Mouse (Mus musculus): ENCODE data around the gene Pecam1. TPM values are rescaled to one million over a fixed set of nuclear protein-coding genes. Genes with fewer than 3 reads are reported as not detected.

Gene Pecam1
- polyA plus RNA-seq, 1 experiment from 2014 or later = 17.4 TPM

DNA sequence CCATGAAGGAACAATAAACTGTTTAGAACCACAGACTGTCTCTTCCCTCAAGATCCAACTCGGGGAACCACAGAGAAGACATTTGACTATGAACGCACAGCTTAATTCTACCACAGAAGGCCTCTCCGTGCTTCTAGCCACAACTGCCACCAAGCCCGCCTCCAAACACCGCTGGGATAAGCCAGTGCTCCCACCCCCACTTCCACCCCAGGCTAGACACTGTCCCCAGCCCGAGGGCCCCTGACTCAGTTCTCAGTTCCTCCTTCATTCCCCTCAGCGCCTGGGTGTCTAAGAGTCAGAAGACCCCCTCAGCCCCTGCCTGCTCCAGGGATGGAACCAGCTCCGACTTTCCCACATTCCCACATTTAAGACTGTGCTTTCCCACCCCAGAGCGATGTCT, 48.8 kb downstream of the Pecam1 start:
- ATAC-seq (ENCODE audit: low FRiP score) = no peak
- 74% methylated on average over 9 of the region's 9 CpGs for WGBS
- no peaks in the 10 kb centered on the region for H3K4me1 ChIP-seq (replicated peaks)

DNA sequence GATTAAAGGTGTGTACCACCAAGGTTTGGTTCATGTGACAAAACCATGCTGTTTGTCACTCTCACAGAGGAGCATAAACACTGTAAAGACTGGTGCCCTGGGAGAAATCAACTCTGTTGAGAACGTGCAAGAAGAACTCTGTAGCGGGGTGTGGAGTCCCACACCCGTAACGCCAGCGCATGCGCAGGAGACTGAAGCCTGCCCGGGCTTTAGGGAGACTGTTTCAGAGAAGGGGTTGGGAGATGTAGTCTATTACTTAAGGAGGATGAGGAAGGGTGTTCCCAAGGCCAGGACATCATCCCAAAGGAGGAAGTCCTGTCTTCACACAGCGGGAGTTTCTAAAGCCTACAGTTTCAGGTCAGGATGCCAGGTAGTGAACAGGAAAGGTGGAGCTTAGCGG, 51.3 kb downstream of the Pecam1 start:
- WGBS = 96% methylated on average over 9 of the region's 9 CpGs
- Histone ChIP-seq H3K4me3 (no peak overlapping the region), H3K9ac (no peak overlapping the region), H3K4me2 (no peak overlapping the region), H3K4me1 (replicated peaks) (no peaks in the 10 kb centered on the region), H3K27me3 (no peaks in the 10 kb centered on the region), H3K27ac (no peak overlapping the region), H3K9me3 (no peaks in the 10 kb centered on the region), H3K36me3 (no peaks in the 10 kb centered on the region)
- no peak for ATAC-seq (ENCODE audit: low FRiP score)

More for the DNA sequence above, 48.8 kb downstream of the Pecam1 start:
- no peak overlapping the region for H3K9ac ChIP-seq
- no peaks in the 10 kb centered on the region for H3K27me3 ChIP-seq
- no peak overlapping the region for H3K4me3 ChIP-seq
- no peak overlapping the region for H3K27ac ChIP-seq
- H3K36me3 ChIP-seq = no peaks in the 10 kb centered on the region
- no peaks in the 10 kb centered on the region for H3K9me3 ChIP-seq
- H3K4me2 ChIP-seq = no peak overlapping the region

DNA sequence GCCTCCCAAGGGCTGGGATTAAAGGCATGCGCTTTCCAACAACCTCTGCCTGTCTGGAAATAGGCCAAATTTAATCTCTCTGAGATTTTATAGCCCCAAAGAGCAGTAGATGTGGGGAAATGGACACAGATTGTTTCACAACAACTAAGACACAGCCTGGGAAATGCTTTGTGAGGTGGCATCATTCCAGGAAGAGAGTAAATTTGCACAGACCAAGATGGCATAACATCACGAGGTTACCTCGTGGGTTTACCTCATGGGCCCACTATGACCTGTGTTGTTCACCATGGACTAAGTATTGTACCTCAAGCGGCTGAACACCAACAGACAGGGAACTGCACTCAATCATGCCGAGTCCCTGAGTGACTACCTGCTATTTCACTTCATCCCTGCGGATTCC, 52.1 kb downstream of the Pecam1 start:
- Histone ChIP-seq H3K4me3 (no peak overlapping the region), H3K27ac (no peak overlapping the region), H3K9ac (no peak overlapping the region), H3K4me2 (no peak overlapping the region), H3K27me3 (no peaks in the 10 kb centered on the region), H3K9me3 (no peaks in the 10 kb centered on the region), H3K36me3 (no peaks in the 10 kb centered on the region), H3K4me1 (replicated peaks) (no peaks in the 10 kb centered on the region)
- 94% methylated on average over 6 of the region's 6 CpGs for WGBS
- no peak for ATAC-seq (ENCODE audit: low FRiP score)

DNA sequence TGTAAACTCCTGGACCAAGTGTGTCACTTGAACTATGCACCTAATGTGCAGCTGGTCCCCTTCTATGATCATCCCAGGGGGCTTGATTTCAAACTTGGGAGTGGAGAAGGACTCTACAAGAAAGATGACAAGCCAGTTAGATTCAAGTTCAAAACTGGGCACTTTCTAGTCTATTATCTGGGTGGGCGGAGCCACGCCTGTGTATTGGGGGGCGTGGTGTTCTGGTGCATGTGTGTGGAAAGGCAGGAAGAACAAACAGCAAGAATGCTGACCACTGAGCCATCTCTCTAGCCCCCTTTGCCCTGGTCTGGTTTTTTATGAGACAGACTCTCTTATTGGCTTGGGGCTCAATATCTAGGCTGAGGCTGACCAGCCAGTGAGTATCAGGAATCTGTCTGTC, 54.5 kb downstream of the Pecam1 start:
- Histone ChIP-seq H3K4me1 (replicated peaks) (no peaks in the 10 kb centered on the region), H3K4me2 (no peak overlapping the region), H3K9ac (no peak overlapping the region), H3K4me3 (no peak overlapping the region), H3K27ac (no peak overlapping the region), H3K9me3 (no peaks in the 10 kb centered on the region), H3K36me3 (no peaks in the 10 kb centered on the region), H3K27me3 (no peaks in the 10 kb centered on the region)
- 95% methylated on average over 3 of the region's 3 CpGs for WGBS
- no peak for ATAC-seq (ENCODE audit: low FRiP score)

DNA sequence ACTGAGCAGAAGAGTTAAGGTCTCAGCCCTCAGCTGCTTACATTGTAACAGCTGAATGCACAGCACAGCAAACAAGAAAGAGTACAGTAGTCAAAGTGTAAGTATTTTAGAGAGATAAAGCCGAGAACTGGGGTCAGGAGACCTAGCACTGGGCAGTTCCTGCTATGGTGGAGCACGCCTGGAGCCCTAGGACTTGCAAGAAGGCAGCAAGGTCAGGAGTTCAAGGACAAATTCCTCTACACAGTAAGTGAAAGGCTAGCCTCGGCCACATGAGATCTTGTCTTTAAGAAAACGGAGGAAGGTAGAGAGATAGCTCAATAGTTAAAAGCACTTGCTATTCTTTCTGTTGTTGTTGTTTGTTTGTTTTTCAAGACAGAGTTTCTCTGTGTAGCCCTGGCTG, 57.5 kb downstream of the Pecam1 start:
- H3K4me2 ChIP-seq = no peak overlapping the region
- H3K27ac ChIP-seq = no peak overlapping the region
- ATAC-seq (ENCODE audit: low FRiP score) = no peak
- H3K9ac ChIP-seq = no peak overlapping the region
- no peaks in the 10 kb centered on the region for H3K4me1 ChIP-seq (replicated peaks)
- H3K9me3 ChIP-seq = no peaks in the 10 kb centered on the region
- no peaks in the 10 kb centered on the region for H3K36me3 ChIP-seq
- no peak overlapping the region for H3K4me3 ChIP-seq
- 88% methylated on average over 4 of the region's 4 CpGs for WGBS
- H3K27me3 ChIP-seq = no peaks in the 10 kb centered on the region

DNA sequence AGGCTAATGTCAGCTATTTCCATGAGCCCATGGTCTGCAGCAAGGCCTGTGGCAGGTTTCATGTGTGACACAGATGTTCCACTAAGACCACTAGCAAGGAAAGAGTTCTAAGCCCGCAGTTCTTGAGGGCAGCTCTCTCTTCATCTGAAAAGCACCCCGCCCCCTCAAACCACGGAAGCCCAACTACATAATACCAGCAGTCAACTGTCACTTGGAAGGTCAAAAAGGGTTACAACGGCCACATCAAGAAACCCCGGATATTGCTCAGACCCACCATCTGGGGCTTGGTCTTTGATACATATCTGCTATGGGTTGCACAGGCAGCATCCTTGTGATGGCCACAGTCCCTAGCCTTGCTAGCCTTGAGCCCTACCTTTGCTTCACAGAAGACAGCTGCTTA, 62.1 kb downstream of the Pecam1 start:
- ATAC-seq (ENCODE audit: low FRiP score) = no peak
- 78% methylated on average over 5 of the region's 5 CpGs for WGBS
- no peaks in the 10 kb centered on the region for H3K9me3 ChIP-seq
- no peaks in the 10 kb centered on the region for H3K27me3 ChIP-seq
- no peak overlapping the region for H3K27ac ChIP-seq
- H3K4me3 ChIP-seq = no peak overlapping the region
- H3K4me1 ChIP-seq (replicated peaks) = no peaks in the 10 kb centered on the region
- H3K36me3 ChIP-seq = no peaks in the 10 kb centered on the region
- no peak overlapping the region for H3K9ac ChIP-seq
- H3K4me2 ChIP-seq = no peak overlapping the region

DNA sequence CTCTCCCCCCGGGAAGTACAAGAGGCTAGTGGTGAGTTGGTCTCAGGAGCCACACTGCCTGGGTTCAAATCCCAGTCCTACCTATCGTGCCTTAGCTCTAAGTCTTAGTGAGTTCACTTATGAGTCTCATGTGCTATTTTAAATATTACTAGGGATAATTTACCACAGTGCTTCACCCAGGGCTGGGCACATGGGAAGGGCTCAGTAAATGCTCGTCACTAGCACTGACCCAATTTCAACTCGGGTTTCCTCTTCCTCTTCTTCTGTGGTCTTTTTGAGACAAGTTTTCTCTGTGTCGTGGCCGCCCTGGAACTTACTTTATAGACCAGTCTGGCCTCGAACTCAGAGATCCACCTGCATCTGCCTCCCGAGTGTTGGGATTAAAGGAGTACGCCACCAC, 63.1 kb downstream of the Pecam1 start:
- Histone ChIP-seq H3K27ac (no peak overlapping the region), H3K9me3 (no peaks in the 10 kb centered on the region), H3K9ac (no peak overlapping the region), H3K4me2 (no peak overlapping the region), H3K4me1 (replicated peaks) (no peaks in the 10 kb centered on the region), H3K4me3 (no peak overlapping the region), H3K27me3 (no peaks in the 10 kb centered on the region), H3K36me3 (no peaks in the 10 kb centered on the region)
- WGBS = 92% methylated on average over 9 of the region's 9 CpGs
- ATAC-seq (ENCODE audit: low FRiP score) = no peak

DNA sequence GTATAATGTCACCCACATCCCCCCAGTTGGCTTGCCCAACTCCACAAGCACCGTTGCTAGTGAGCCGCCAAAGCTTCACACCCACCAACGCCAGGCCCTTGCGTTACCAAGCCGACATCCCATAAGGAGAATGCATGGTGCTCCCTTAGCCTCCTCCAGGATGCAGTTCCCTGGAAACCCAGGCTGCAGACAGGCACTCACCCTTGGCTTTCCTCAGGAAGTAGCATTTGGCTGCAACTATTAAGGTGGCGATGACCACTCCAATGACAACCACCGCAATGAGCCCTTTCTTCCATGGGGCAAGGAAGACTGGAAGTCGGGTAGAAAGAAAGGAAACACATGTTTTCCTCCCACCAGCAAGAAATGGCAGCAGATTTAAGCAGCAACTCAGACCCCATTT, 66.4 kb downstream of the Pecam1 start:
- H3K9ac ChIP-seq = no peak overlapping the region
- ATAC-seq (ENCODE audit: low FRiP score) = no peak
- H3K4me1 ChIP-seq (replicated peaks) = no peaks in the 10 kb centered on the region
- no peak overlapping the region for H3K4me2 ChIP-seq
- no peaks in the 10 kb centered on the region for H3K9me3 ChIP-seq
- no peak overlapping the region for H3K4me3 ChIP-seq
- WGBS = 88% methylated on average over 8 of the region's 8 CpGs
- H3K27me3 ChIP-seq = no peaks in the 10 kb centered on the region
- no peak overlapping the region for H3K27ac ChIP-seq
- H3K36me3 ChIP-seq = no peaks in the 10 kb centered on the region

DNA sequence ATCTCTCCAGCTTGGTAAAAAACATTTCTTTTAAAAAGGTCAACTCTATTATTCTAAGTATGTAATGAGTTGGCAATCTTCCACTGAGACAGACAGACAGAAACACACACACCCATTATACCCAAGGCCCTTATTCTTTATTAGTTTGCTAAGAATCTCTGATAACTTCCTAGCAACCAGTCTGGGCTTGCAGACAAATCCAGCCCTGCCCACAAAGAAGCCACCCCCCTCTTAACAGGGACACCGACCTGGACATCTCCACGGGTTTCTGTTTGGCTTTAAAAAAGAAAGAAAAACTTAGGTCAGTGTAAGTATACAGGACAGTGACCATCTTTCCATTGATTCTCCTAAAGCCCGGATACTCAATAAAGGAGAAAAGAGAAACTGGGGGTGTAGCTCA, 67.1 kb downstream of the Pecam1 start:
- no peaks in the 10 kb centered on the region for H3K27me3 ChIP-seq
- H3K27ac ChIP-seq = no peak overlapping the region
- WGBS = 81% methylated on average over 3 of the region's 3 CpGs
- H3K36me3 ChIP-seq = no peaks in the 10 kb centered on the region
- no peak for ATAC-seq (ENCODE audit: low FRiP score)
- H3K4me3 ChIP-seq = no peak overlapping the region
- H3K9me3 ChIP-seq = no peaks in the 10 kb centered on the region
- no peak overlapping the region for H3K9ac ChIP-seq
- no peaks in the 10 kb centered on the region for H3K4me1 ChIP-seq (replicated peaks)
- no peak overlapping the region for H3K4me2 ChIP-seq

DNA sequence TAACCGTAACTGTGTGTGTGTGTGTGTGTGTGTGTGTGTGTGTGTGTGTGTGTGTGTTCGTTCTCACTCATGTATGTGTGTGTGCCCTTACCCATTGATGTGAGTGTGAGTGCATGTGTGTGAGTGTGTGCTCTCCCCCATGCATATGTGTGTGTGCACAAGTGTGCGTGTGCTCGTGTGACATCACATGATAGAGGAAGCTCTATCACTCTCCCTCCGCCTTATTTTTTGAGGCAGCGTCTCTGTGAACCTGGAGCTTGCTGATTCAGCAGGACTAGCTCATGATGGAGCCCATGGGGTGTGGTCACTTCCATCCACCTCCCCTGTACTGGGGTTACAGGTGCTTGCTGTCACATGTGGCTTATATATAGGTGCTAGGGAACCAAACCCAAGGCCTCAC, 69.3 kb downstream of the Pecam1 start:
- Histone ChIP-seq H3K27ac (no peak overlapping the region), H3K4me3 (no peak overlapping the region), H3K9me3 (no peaks in the 10 kb centered on the region), H3K4me2 (no peak overlapping the region), H3K36me3 (no peaks in the 10 kb centered on the region), H3K4me1 (replicated peaks) (no peaks in the 10 kb centered on the region), H3K27me3 (no peaks in the 10 kb centered on the region), H3K9ac (no peak overlapping the region)
- ATAC-seq (ENCODE audit: low FRiP score) = no peak
- 91% methylated on average over 6 of the region's 6 CpGs for WGBS

DNA sequence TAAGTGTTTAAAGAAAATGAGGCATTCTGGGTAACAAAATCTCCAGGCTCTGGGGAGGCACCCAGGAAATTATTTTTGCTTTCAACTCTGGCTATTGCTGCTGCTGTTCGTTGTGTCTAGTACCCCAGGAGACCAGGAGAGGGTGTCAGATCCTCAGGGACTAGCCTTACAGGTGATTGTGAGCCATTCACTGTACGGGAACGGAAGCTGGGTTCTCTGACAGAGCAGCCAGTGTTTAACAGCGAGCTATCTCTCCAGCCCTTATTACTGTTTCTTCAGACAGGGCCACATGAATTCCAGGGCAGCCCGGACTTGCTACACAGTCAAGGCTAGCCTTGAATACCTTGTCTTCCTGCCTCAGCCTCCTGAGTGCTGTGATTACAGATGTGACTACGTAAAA, 70.6 kb downstream of the Pecam1 start:
- H3K27ac ChIP-seq = no peak overlapping the region
- H3K27me3 ChIP-seq = no peaks in the 10 kb centered on the region
- 61% methylated on average over 6 of the region's 6 CpGs for WGBS
- no peak overlapping the region for H3K9ac ChIP-seq
- no peak overlapping the region for H3K4me3 ChIP-seq
- H3K4me1 ChIP-seq (replicated peaks) = peaks cover 7% of the 10 kb centered on the region
- H3K4me2 ChIP-seq = no peak overlapping the region
- no peaks in the 10 kb centered on the region for H3K36me3 ChIP-seq
- no peak for ATAC-seq (ENCODE audit: low FRiP score)
- no peaks in the 10 kb centered on the region for H3K9me3 ChIP-seq

DNA sequence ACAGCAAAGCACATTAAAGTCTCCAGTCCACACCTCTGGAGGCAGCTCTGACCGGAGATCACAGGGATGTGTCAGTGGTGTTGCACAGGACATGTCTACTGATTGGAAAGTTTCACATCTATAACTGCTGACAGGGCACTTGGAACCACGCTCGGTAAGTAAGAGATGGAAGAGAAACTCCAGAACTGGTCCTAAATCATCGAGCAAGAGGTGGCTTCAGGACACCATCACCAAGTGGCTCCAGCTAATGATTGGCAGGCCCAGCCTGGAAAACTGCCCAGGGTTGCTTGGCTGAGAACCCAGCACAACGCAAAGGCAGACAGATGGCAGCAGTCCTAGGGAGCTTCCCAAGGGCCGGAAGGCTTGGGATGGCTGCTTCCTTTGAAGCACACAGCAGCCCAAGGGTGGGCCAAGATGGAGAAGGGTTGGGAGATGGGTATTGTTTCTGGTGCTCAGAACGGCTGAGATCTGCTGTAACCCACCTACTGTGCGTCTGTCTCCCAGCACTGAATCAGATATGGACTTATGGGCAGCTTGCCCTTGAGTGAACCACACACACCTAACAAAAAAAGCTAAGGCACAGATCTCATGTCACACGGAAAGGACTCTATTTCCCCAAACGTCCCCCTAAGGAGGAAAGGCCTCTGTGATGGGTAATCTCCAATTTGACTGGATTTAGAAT, 72.4 kb downstream of the Pecam1 start:
- peaks cover 21% of the 10 kb centered on the region for H3K4me1 ChIP-seq (replicated peaks)
- ATAC-seq (ENCODE audit: low FRiP score) = no peak
- H3K27ac ChIP-seq = no peak overlapping the region
- H3K27me3 ChIP-seq = no peaks in the 10 kb centered on the region
- H3K9me3 ChIP-seq = no peaks in the 10 kb centered on the region
- no peak overlapping the region for H3K4me2 ChIP-seq
- H3K4me3 ChIP-seq = no peak overlapping the region
- H3K9ac ChIP-seq = no peak overlapping the region
- H3K36me3 ChIP-seq = no peaks in the 10 kb centered on the region
- WGBS = 78% methylated on average over 10 of the region's 10 CpGs

DNA sequence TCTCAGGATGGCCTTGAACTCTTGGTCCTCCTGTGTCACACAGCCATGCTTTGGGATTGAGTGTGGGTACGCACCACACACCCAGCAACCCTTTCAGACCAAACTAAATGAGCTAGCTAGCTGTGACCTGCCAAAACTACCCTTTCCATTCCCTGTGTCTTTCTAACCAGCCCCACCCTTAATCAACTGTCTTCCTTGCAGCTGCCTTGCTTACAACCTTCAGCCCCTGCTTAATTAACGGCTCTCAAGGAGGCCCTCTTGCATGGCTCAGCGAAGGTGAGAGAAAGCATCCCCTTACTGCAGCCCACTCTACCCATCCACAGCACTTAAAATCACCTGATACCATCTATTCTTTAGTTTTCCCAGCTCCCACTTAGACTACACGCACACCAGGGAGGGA, 73.1 kb downstream of the Pecam1 start:
- H3K27ac ChIP-seq = no peak overlapping the region
- H3K4me2 ChIP-seq = no peak overlapping the region
- WGBS = 87% methylated on average over 4 of the region's 4 CpGs
- no peak overlapping the region for H3K9ac ChIP-seq
- H3K27me3 ChIP-seq = no peaks in the 10 kb centered on the region
- ATAC-seq (ENCODE audit: low FRiP score) = no peak
- H3K4me1 ChIP-seq (replicated peaks) = peaks cover 21% of the 10 kb centered on the region
- no peaks in the 10 kb centered on the region for H3K9me3 ChIP-seq
- no peaks in the 10 kb centered on the region for H3K36me3 ChIP-seq
- H3K4me3 ChIP-seq = no peak overlapping the region

Measured in hindbrain, embryonic 13.5 days (tissue).